Mouse (Mus musculus) lung, postnatal 0 days (tissue): ENCODE measurements around the gene 4930519G04Rik. TPM values are rescaled to one million over a fixed set of nuclear protein-coding genes. Genes with fewer than 3 reads are reported as not detected.
"Not testable (repeated sequence)": the region's sequence is repeated elsewhere in the genome, so short reads cannot be mapped to it uniquely, and the experiment has no call there.

ENCODE experiments used
- ATAC-seq: fragments of 200-750 bp; cut with Nextera tagmentation; 2 replicates; pipeline ENCODE4 v1.8.0; 2017; ENCODE audit warnings: moderate library complexity
- DNase-seq: peaks from one replicate; pipeline ENCODE4 v3.0.0-alpha.2; 2016; ENCODE audit warnings: low spot score
- H3K27ac ChIP-seq: fragments of 300-500 bp; sonication (generic); 2 replicates; pipeline ENCODE4 v1.5.1; 2014; ENCODE audit warnings: antibody characterized with exemption, mild to moderate bottlenecking, low read length, mixed read lengths
- H3K27me3 ChIP-seq: fragments of 300-500 bp; sonication (generic); replicated peaks from 2 replicates; pipeline ENCODE4 v1.6.1; 2014; ENCODE audit warnings: low read length, mixed read lengths; ENCODE audit not compliant: insufficient read depth
- H3K36me3 ChIP-seq: fragments of 300-500 bp; sonication (generic); 2 replicates; pipeline ENCODE4 v1.6.1; 2014; ENCODE audit warnings: low read length, mixed read lengths; ENCODE audit not compliant: insufficient read depth
- H3K4me1 ChIP-seq: fragments of 300-500 bp; sonication (generic); 2 replicates; pipeline ENCODE4 v1.6.1; 2014; ENCODE audit warnings: antibody characterized with exemption, low read depth, low read length, mixed read lengths; ENCODE audit not compliant: insufficient read depth
- H3K4me2 ChIP-seq: fragments of 300-500 bp; sonication (generic); replicated peaks from 2 replicates; pipeline ENCODE4 v1.6.1; 2014; ENCODE audit warnings: low read depth, mild to moderate bottlenecking, low read length, moderate library complexity, mixed read lengths
- H3K4me3 ChIP-seq: fragments of 300-500 bp; sonication (generic); 2 replicates; pipeline ENCODE4 v1.5.1; 2014; ENCODE audit warnings: low read depth, low read length
- H3K9ac ChIP-seq: fragments of 300-500 bp; sonication (generic); replicated peaks from 2 replicates; pipeline ENCODE4 v1.6.1; 2014; ENCODE audit warnings: low read depth, mild to moderate bottlenecking
- H3K9me3 ChIP-seq: fragments of 300-500 bp; sonication (generic); 2 replicates; pipeline ENCODE4 v1.6.1; 2016; ENCODE audit warnings: low read length, mixed read lengths
- CTCF ChIP-seq: IDR thresholded peaks from 2 replicates; pipeline ENCODE4 v1.5.1; 2016; ENCODE audit warnings: antibody characterized with exemption, mild to moderate bottlenecking
- EP300 ChIP-seq: IDR thresholded peaks from 2 replicates; pipeline ENCODE4 v1.6.1; 2016; ENCODE audit warnings: antibody characterized with exemption, mild to moderate bottlenecking, control low read depth
- WGBS: fragments of 180-500 bp; shearing (Covaris S2); extraction: QIAGEN DNeasy Blood & Tissue Kit; methylation state at CpG from one replicate; pipeline ENCODE4 v1.1.7; 2014; 5-methylcytosine and 5-hydroxymethylcytosine counted together
- polyA plus RNA-seq: library from polyadenylated mRNA; unstranded; fragments of >200 nt; fragmentation: Nextera tagmentation; extraction: Ambion mirVana; gene quantifications from 2 replicates; pipeline ENCODE4 v1.2.1, GENCODE M21; 2015

Gene 4930519G04Rik
- not detected in 2 replicates for polyA plus RNA-seq

DNA sequence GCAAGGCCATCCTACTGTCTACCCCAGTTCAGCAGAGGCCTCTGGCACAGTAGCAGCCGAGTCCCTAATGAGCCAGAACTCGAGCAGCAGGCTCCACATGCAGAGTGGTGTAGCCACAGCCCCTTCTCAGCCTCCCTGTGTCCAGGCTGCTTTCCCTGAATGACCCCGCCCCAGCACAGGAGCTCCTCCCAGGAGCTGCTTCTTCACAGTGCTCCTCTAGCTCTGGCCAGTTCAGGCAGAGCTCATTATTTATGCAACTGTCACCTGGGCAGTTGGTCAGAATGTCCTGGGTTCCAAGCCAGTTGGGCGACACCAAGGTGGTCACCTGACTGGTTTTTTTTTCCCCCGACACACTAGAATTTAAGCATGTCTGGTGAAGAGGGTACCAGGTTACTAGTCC, at the start of gene 4930519G04Rik:
4930519G04Rik (plus strand) TSS at position 301 of the 400 bp plus-strand sequence.
- H3K4me3 ChIP-seq, H3K27ac ChIP-seq, H3K4me2 ChIP-seq, H3K9me3 ChIP-seq, H3K9ac ChIP-seq, ATAC-seq, DNase-seq, H3K27me3 ChIP-seq, H3K4me1 ChIP-seq, H3K36me3 ChIP-seq: not testable (repeated sequence)
- 72% methylated on average over 3 of the region's 5 CpGs for WGBS

DNA sequence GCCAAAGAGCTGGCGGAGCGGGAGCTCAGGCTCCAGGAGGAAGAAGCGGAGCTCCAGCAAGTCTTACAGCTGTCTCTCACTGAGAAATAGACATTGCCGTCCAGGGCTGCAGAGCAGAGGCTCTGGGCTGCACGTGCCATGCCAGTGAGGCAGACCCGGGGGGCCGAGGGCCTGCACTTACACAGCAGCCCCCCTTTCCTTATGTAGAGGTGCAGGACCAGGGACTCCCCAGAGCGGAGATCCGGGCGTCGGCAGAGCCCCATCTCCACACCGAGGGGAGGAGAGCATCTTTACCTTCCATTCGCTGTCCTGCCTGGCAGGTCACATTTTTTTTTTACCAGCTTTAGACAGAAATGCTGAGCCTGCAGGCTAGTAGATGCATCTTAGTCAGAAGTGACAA, 49.1 kb upstream of the 4930519G04Rik start:
- no peak for TF ChIP-seq CTCF
- no peak for TF ChIP-seq EP300
- 93% methylated on average over 13 of the region's 13 CpGs for WGBS
- Histone ChIP-seq H3K36me3 (peaks cover 27% of the 10 kb centered on the region), H3K27me3 (no peaks in the 10 kb centered on the region), H3K9me3 (no peaks in the 10 kb centered on the region), H3K4me2 (no peak overlapping the region), H3K4me1 (peaks cover 4% of the 10 kb centered on the region; the same call in 1 of the 2 replicates), H3K27ac (no peak overlapping the region), H3K9ac (no peak overlapping the region), H3K4me3 (no peak overlapping the region)
- DNase-seq (no peak), ATAC-seq (no peak)

DNA sequence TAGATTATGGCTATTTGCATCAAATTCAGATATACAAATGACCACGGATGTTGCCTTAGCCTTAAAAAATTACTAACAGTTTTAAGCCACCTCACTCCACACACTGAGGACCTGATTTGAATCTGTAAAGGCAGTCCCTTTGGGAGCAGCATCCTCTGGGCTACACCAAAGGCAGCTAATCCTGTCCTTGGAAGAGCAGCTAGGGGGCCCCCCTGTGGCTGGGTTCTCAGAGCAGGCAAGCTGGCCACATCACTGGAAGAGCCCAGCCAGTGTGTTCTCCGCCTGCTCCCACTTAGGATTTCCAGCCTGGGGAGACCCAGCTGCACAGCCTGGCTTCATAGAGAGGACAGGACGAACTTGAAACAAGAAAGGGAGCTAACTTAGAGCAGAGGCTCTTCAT, 48.5 kb upstream of the 4930519G04Rik start:
- Histone ChIP-seq H3K9me3 (no peaks in the 10 kb centered on the region), H3K4me2 (no peak overlapping the region), H3K4me3 (no peak overlapping the region), H3K9ac (no peak overlapping the region), H3K27me3 (no peaks in the 10 kb centered on the region), H3K27ac (no peak overlapping the region), H3K4me1 (peaks cover 4% of the 10 kb centered on the region; the same call in 1 of the 2 replicates), H3K36me3 (peaks cover 27% of the 10 kb centered on the region)
- DNase-seq (peak; percentile 67), ATAC-seq (peak; percentile 62)
- WGBS, result 42% methylated on average over 3 of the region's 3 CpGs
- TF ChIP-seq EP300 (no peak), CTCF (peak; percentile 66)

DNA sequence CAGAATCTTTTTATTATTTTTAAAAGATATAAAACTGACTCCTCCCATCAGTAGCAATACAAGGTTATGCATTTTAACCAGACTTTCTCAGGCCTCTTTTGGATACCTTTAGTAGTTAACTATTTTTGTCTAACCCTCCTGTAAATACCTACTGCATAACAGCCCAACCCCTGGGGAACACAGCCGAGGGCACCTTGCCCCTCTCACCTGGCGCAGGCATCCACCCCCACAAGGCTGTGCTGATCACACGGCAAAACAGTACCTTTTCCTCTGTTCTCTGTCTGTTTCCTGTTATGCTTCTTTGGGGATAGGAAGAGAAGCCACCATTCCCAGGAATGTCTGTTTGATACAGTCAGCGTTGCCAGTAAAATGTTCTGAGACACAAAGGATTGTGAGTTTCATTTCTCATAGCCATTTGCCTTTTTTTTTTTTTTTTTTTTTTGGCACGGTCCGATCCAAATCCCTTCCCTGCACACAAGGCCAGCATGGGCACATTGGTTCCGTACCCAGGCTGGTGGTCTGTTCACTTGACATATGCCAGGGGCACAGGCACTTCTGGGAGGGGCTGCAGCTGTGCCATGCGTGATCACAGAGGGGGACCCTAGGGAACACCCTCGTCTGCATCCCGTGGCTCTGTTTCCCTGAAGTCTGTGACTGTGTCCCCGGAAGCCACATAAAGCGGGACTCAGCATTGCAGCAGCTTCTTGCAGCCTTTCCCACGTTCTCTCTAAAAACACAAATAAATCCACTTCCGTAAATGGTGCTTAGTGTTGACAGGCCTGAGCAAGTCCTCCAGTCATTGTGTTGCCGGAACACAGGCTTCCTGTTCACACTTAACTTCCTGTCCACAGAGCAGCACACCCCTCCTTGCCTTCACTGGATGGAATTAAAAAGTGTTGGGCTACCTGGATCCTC, 47.8 kb upstream of the 4930519G04Rik start:
- Histone ChIP-seq H3K36me3 (peaks cover 27% of the 10 kb centered on the region), H3K27me3 (no peaks in the 10 kb centered on the region), H3K9ac (no peak overlapping the region), H3K4me1 (peaks cover 4% of the 10 kb centered on the region; the same call in 1 of the 2 replicates), H3K4me2 (0 out of 2 replicates have a peak overlapping the region, but pooled peaks have one; percentile 25), H3K27ac (peak overlapping the region; percentile 81), H3K4me3 (no peak overlapping the region), H3K9me3 (no peaks in the 10 kb centered on the region)
- WGBS, result 58% methylated on average over 15 of the region's 15 CpGs
- ATAC-seq (peak; percentile 73), DNase-seq (peak; percentile 75)
- no peak for TF ChIP-seq CTCF
- peak; percentile 54 for TF ChIP-seq EP300

DNA sequence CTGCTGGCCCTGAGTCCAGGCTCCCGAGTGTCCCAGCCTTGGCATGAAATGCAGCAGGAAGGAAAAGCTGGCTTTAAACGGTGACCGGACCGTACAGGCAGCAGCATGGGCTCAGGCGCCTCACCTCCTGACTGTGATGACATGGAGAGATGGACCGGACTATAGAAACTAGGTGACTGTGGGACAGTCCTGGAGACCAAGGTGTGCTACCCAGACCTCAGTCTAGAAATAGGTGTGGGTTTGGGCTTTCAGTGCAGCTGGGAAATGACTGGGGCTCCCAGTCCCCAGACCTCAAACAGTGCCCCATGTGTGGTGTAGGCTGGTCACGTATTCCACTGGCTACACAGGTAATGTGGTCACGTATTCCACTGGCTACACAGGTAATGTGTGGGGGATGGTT, 46.8 kb upstream of the 4930519G04Rik start:
- no peaks in the 10 kb centered on the region for H3K9me3 ChIP-seq
- H3K27me3 ChIP-seq, result no peaks in the 10 kb centered on the region
- no peak overlapping the region for H3K9ac ChIP-seq
- peaks cover 4% of the 10 kb centered on the region; the same call in 1 of the 2 replicates for H3K4me1 ChIP-seq
- ATAC-seq (0 out of 2 replicates have a peak, but pooled peaks have one; percentile 28), DNase-seq (no peak)
- 62% methylated on average over 8 of the region's 8 CpGs for WGBS
- peak overlapping the region; percentile 81 for H3K27ac ChIP-seq
- TF ChIP-seq EP300, result no peak
- no peak for TF ChIP-seq CTCF
- H3K4me2 ChIP-seq, result no peak overlapping the region; the same call in 1 of the 2 replicates
- H3K4me3 ChIP-seq, result no peak overlapping the region
- peaks cover 26% of the 10 kb centered on the region for H3K36me3 ChIP-seq

DNA sequence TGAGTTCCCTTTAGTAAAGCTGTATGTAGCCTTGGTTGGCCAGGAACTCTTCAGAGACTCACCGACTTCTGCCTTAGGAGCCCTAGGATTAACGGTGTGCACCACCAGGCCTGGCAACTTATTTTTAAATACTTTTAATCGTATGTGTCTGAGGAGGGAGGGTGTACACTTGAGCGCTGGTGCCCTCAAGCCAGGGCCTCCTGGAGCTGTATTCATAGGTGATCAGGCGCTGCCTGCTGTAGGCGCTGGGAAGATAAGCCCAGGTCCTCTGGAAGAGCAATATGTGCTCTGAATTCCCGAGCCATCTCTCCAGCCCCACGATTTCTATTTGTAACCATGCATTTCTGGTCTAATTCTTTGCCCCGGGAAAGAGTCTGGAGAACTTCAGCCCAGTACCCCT, 46.4 kb upstream of the 4930519G04Rik start:
- peak overlapping the region; percentile 81; the same call in 1 of the 2 replicates for H3K27ac ChIP-seq
- H3K9ac ChIP-seq, result no peak overlapping the region
- no peak for ATAC-seq
- H3K9me3 ChIP-seq, result no peaks in the 10 kb centered on the region
- WGBS, result 53% methylated on average over 9 of the region's 9 CpGs
- no peak for TF ChIP-seq CTCF
- no peak for TF ChIP-seq EP300
- H3K4me2 ChIP-seq, result no peak overlapping the region
- H3K27me3 ChIP-seq, result no peaks in the 10 kb centered on the region
- H3K4me3 ChIP-seq, result no peak overlapping the region
- DNase-seq, result no peak
- peaks cover 4% of the 10 kb centered on the region; the same call in 1 of the 2 replicates for H3K4me1 ChIP-seq
- peaks cover 22% of the 10 kb centered on the region for H3K36me3 ChIP-seq
